Mouse (Mus musculus) hindbrain, embryonic 16.5 days (tissue): ENCODE measurements around the gene Gnai2. TPM values are rescaled to one million over a fixed set of nuclear protein-coding genes. Genes with fewer than 3 reads are reported as not detected.

Source experiments
- ATAC-seq: fragments of 200-750 bp; cut with Nextera tagmentation; 2 replicates; pipeline ENCODE4 v1.8.0; 2017; ENCODE audit warnings: moderate TSS enrichment, moderate library complexity
- H3K27ac ChIP-seq: fragments of 300-500 bp; sonication (generic); 2 replicates; pipeline ENCODE4 v1.5.1; 2014; ENCODE audit warnings: low read depth, mild to moderate bottlenecking, control low read depth, low read length, moderate library complexity
- H3K27me3 ChIP-seq: fragments of 300-500 bp; sonication (generic); replicated peaks from 2 replicates; pipeline ENCODE4 v1.6.1; 2014; ENCODE audit warnings: low read length; ENCODE audit not compliant: control insufficient read depth, insufficient read depth
- H3K36me3 ChIP-seq: fragments of 300-500 bp; sonication (generic); 2 replicates; pipeline ENCODE4 v1.6.1; 2014; ENCODE audit warnings: mild to moderate bottlenecking, low read length, moderate library complexity, mixed read lengths; ENCODE audit not compliant: control insufficient read depth, insufficient read depth
- H3K4me1 ChIP-seq: fragments of 300-500 bp; sonication (generic); 2 replicates; pipeline ENCODE4 v1.6.1; 2014; ENCODE audit warnings: low read depth, low read length; ENCODE audit not compliant: control insufficient read depth, insufficient read depth
- H3K4me2 ChIP-seq: fragments of 300-500 bp; sonication (generic); 2 replicates; pipeline ENCODE4 v1.6.1; 2014; ENCODE audit warnings: mild to moderate bottlenecking, low read length, control low read depth, moderate library complexity
- H3K4me3 ChIP-seq: fragments of 300-500 bp; sonication (generic); 2 replicates; pipeline ENCODE4 v1.5.1; 2014; ENCODE audit warnings: mild to moderate bottlenecking, low read length, control low read depth, moderate library complexity
- H3K9ac ChIP-seq: fragments of 300-500 bp; sonication (generic); 2 replicates; pipeline ENCODE4 v1.6.1; 2014; ENCODE audit warnings: low read depth, mild to moderate bottlenecking, control low read depth, low read length, moderate library complexity
- H3K9me3 ChIP-seq: fragments of 300-500 bp; sonication (generic); 2 replicates; pipeline ENCODE4 v1.6.1; 2014; ENCODE audit warnings: mild to moderate bottlenecking, low read length, moderate library complexity; ENCODE audit not compliant: control insufficient read depth
- WGBS: fragments of 180-500 bp; shearing (Covaris S2); extraction: QIAGEN DNeasy Blood & Tissue Kit; methylation state at CpG from one replicate; pipeline ENCODE4 v1.1.7; 2014; 5-methylcytosine and 5-hydroxymethylcytosine counted together
- polyA plus RNA-seq: library from polyadenylated mRNA; unstranded; fragments of >200 nt; fragmentation: Nextera tagmentation; extraction: Ambion mirVana; gene quantifications from 2 replicates; pipeline ENCODE4 v1.2.1, GENCODE M21; 2015

Gene Gnai2
- polyA plus RNA-seq, 1 experiment from 2014 or later, result 302 TPM

GRCm38 (mm10) chr9:107572327-107572662 is 62.9 kb downstream of the Gnai2 start:
- no peak for ATAC-seq

GRCm38 (mm10) chr9:107571534-107572326 is 63.4 kb downstream of the Gnai2 start:
- Histone ChIP-seq H3K4me3 (no peak overlapping the region; the same call in 1 of the 2 replicates), H3K4me2 (no peak overlapping the region; the same call in 1 of the 2 replicates), H3K27me3 (no peaks in the 10 kb centered on the region), H3K9me3 (no peaks in the 10 kb centered on the region), H3K4me1 (peaks cover 33% of the 10 kb centered on the region), H3K36me3 (peaks cover 20% of the 10 kb centered on the region), H3K27ac (no peak overlapping the region), H3K9ac (no peak overlapping the region)
- ATAC-seq, result no peak
- WGBS, result 93% methylated on average over 22 of the region's 22 CpGs

More at GRCm38 (mm10) chr9:107572327-107572662, 62.9 kb downstream of the Gnai2 start:
- peaks cover 17% of the 10 kb centered on the region for H3K36me3 ChIP-seq
- no peaks in the 10 kb centered on the region for H3K9me3 ChIP-seq
- no peaks in the 10 kb centered on the region for H3K27me3 ChIP-seq
- H3K27ac ChIP-seq, result no peak overlapping the region
- no peak overlapping the region for H3K9ac ChIP-seq
- no peak overlapping the region for H3K4me3 ChIP-seq
- no peak overlapping the region for H3K4me2 ChIP-seq
- peaks cover 32% of the 10 kb centered on the region for H3K4me1 ChIP-seq
- 91% methylated on average over 2 of the region's 2 CpGs for WGBS

- Histone ChIP-seq H3K9me3 (no peaks in the 10 kb centered on the region), H3K4me1 (peaks cover 33% of the 10 kb centered on the region), H3K27me3 (no peaks in the 10 kb centered on the region), H3K36me3 (peaks cover 20% of the 10 kb centered on the region), H3K27ac (no peak overlapping the region), H3K4me3 (peak overlapping the region; percentile 58), H3K4me2 (peak overlapping the region; percentile 73), H3K9ac (peak overlapping the region; percentile 73; the same call in 1 of the 2 replicates)
- no peak for ATAC-seq
- 94% methylated on average over 21 of the region's 21 CpGs for WGBS
Measured at GRCm38 (mm10) chr9:107570845-107571244, 64.3 kb downstream of the Gnai2 start.

DNA sequence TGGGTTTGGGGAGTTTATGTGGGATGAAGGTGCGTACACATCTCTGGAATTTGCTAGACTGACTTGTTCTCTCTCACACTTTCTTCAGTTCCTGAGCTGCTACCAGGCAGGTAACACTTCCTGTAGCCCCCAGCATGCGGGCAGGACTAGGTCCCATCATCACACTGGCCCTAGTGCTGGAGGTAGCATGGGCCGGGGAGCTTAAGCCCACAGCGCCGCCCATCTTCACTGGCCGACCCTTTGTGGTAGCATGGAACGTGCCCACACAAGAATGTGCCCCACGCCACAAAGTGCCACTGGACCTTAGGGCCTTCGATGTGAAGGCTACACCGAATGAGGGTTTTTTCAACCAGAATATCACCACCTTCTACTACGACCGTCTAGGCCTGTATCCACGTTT is 65.2 kb downstream of the Gnai2 start:
- 44% methylated on average over 13 of the region's 13 CpGs for WGBS
- Histone ChIP-seq H3K36me3 (peaks cover 20% of the 10 kb centered on the region), H3K27me3 (no peaks in the 10 kb centered on the region), H3K27ac (peak overlapping the region; percentile 36; the same call in 1 of the 2 replicates), H3K9ac (peak overlapping the region; percentile 73), H3K4me2 (peak overlapping the region; percentile 73), H3K4me1 (peaks cover 33% of the 10 kb centered on the region), H3K9me3 (no peaks in the 10 kb centered on the region), H3K4me3 (peak overlapping the region; percentile 58)
- no peak for ATAC-seq

- Histone ChIP-seq H3K27ac (peak overlapping the region; percentile 85), H3K4me1 (peaks cover 33% of the 10 kb centered on the region), H3K9ac (peak overlapping the region; percentile 73), H3K27me3 (no peaks in the 10 kb centered on the region), H3K4me3 (peak overlapping the region; percentile 58), H3K9me3 (no peaks in the 10 kb centered on the region), H3K4me2 (peak overlapping the region; percentile 73), H3K36me3 (peaks cover 20% of the 10 kb centered on the region)
- ATAC-seq, result peak; percentile 22; the same call in 1 of the 2 replicates
- 0% methylated on average over 23 of the region's 23 CpGs for WGBS
Measured at GRCm38 (mm10) chr9:107569270-107569669, 65.9 kb downstream of the Gnai2 start.

DNA sequence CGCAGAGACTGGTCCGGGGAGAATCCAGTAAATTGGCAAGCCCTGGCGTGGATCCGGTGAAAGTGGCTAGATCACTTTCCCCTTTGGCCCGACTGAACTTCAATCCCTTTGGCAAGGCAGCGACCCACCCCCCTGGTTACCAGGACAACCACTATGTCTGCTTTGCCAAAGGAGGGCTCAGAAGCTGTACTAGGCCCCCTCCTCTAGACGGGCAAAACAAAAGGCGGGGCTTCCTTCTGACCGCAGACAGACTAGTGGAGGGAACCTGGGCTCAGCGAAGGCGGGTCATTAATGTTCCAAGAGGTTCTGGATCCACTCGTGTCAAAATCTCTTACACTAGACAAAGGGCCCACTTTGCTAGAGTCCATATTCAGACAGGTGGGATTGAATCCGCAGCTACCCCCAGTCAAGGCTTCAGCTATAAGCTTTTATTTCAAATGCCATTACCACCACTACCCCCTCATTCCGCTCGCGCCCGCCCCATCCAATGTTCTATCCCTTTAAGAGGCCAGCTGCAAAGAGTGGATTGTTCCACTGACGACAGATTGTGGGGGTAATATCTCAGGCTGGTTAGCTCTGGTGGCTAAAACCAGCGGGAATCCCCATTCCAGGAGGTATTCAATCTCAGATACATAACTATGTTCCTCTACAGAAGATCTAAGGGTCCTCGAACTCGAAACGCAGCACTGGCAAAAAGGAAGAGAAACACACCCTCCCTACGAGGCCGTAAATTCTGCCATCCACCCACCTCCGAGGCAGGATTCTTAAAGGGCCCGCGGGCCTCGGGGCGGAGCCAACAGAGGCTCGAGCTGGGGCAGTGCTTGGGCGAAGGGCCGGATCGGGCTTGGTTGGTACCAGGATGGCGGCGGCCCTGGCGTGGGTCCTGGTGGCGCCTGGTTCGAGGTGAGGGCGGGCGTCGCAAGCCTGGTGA is 66.6 kb downstream of the Gnai2 start:
- H3K27me3 ChIP-seq, result no peaks in the 10 kb centered on the region
- peak overlapping the region; percentile 73 for H3K9ac ChIP-seq
- peaks cover 20% of the 10 kb centered on the region for H3K36me3 ChIP-seq
- under 1% methylated on average over 41 of the region's 41 CpGs for WGBS
- no peaks in the 10 kb centered on the region for H3K9me3 ChIP-seq
- peak overlapping the region; percentile 58 for H3K4me3 ChIP-seq
- peak overlapping the region; percentile 73 for H3K4me2 ChIP-seq
- H3K4me1 ChIP-seq, result peaks cover 40% of the 10 kb centered on the region
- peak; percentile 87 for ATAC-seq
- peak overlapping the region; percentile 85 for H3K27ac ChIP-seq

GRCm38 (mm10) chr9:107567702-107568319 is 67.4 kb downstream of the Gnai2 start, which contains the start of gene Hyal2:
TSS of gene Hyal2 (plus strand) at chr9:107567945.
- H3K9ac ChIP-seq, result peak within 1 kb of the TSS; percentile 73
- peaks cover 20% of the 10 kb centered on the region for H3K36me3 ChIP-seq
- H3K27me3 ChIP-seq, result no peaks in the 10 kb centered on the region
- WGBS, result 7% methylated on average over 18 of the region's 18 CpGs
- no peaks in the 10 kb centered on the region for H3K9me3 ChIP-seq
- ATAC-seq, result no peak
- peak within 1 kb of the TSS; percentile 85 for H3K27ac ChIP-seq
- peak within 1 kb of the TSS; percentile 73 for H3K4me2 ChIP-seq
- H3K4me1 ChIP-seq, result peaks cover 40% of the 10 kb centered on the region
- peak within 1 kb of the TSS; percentile 58 for H3K4me3 ChIP-seq

DNA sequence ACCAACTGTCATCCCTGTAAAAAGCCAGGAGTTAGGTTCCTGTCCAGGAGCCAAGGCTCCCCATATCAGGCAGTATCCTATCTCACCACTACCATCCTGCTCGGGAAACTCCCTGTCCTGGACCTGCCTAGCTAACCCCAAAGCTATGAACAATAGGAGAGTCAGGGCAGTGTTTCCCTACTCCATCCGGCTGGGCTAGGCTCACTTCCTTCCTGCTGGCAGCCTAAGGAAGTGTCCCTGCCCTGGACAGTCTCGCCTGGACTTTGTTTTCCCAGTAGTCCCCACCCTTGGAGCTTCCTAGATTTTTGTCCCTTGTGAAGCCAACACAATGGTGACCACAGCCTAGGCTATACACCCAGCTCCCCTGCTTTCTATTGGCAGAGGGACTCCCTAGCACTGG is 68.3 kb downstream of the Gnai2 start:
- ATAC-seq, result no peak
- Histone ChIP-seq H3K27ac (no peak overlapping the region; the same call in 1 of the 2 replicates), H3K36me3 (peaks cover 14% of the 10 kb centered on the region), H3K4me1 (peaks cover 40% of the 10 kb centered on the region), H3K9me3 (no peaks in the 10 kb centered on the region), H3K4me3 (no peak overlapping the region; the same call in 1 of the 2 replicates), H3K4me2 (no peak overlapping the region), H3K9ac (peak overlapping the region; percentile 11; the same call in 1 of the 2 replicates), H3K27me3 (no peaks in the 10 kb centered on the region)
- WGBS, result 73% methylated on average over 3 of the region's 3 CpGs
